Mouse (Mus musculus) activated CD4-positive, CD25-positive, alpha-beta regulatory T cell, adult 9 weeks (primary cell): Measurements from ENCODE around the gene Olfr794. TPM values are rescaled to one million over a fixed set of nuclear protein-coding genes. Genes with fewer than 3 reads are reported as not detected.

Source experiments
- polyA plus RNA-seq: library from polyadenylated mRNA; unstranded; fragments of 100-300 nt; shearing (Covaris generic); gene quantifications from one replicate; pipeline ENCODE4 v1.2.1, GENCODE M21; 2017

The Olfr794 gene
- not detected for polyA plus RNA-seq

DNA sequence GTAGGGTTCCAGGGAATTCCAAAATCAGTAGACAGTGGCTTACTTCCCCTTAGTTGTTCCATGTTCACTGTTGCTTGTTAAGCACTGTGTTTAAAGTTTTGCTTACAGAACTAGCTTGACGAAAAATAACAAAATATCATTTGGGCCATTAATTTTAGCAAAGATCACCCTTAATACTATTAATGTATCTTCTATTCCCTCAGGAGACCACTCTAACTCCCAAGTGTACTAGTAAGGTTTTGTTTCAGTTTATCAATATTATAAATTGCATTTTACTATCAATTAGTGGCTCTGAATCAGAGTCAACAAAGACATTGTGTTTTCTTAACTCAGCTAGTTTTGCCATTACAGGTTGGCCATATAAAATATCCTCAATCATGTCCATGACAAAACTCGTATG is at the start of gene Olfr794:
Gene Olfr794 (plus strand): TSS at position 301 of the 400 bp plus-strand sequence.

DNA sequence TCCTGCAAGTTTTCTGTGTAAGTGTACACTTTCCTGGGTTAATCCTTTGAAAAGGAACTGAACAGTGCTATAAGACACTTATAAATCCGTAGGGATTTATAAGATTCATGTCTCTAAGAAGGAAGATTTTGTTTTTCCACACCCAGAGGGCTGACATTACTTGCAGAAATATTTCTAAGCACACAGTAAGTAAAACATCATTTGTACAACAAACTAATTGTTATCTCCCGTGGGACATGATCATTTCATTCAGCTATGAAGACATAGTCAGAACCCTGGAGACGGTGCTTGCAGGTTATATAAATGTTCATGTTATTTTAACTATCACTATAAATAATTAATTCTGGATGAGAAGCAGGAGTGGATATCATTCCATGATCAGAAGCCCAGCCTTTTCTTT is 46.0 kb upstream of the Olfr794 start, which contains the start of gene Olfr791:
Gene Olfr791 (plus strand): TSS at position 301 of the 400 bp plus-strand sequence.

DNA sequence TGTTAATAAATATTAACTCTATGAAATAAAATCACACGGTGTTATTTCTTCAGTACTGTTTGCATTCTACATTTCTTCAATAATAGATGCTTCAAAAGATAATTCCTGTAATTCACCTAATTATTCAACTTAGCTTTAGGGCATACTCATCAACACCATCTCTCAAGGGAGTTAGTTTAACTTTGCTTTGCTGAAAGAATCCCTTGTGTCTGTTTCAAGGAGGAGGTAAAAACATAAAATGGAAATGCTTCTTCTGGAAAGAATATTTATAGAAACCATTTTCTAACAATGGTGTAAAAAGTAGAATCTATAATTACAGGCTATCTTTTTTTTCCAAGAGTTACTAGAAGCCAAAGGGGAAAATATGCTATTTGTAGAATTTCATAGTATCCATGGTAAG is 28.6 kb upstream of the Olfr794 start, which contains the start of gene Olfr792:
Gene Olfr792 (plus strand): TSS at position 301 of the 400 bp plus-strand sequence.

DNA sequence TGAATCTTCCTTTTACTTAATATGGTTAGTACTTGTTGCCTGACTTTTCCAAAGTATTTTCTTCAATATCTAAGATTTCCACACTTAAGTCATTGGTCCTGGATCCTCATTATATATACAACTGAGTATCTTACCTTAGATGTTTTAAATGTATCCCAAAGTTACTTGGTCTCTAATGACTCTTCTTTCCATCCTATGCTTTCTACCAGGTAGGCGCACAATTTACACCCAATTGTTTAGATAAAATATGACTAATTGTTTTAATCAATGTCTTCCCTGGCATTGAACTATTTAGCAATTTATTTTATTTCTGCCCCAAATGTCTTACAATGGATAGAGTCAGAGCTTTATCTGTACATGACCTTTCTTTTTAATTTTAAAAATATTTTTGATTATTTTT is 45.0 kb downstream of the Olfr794 start, which contains the start of gene Olfr796:
Gene Olfr796 (minus strand): TSS at position 101 of the 400 bp plus-strand sequence.

Other genes with a start within 250 kb of the Olfr794 start
- not detected for gene Olfr780, start 249.5 kb upstream of the Olfr794 start, polyA plus RNA-seq
- not detected for gene Olfr781, start 238.8 kb upstream of the Olfr794 start, polyA plus RNA-seq
- gene Olfr782, start 218.8 kb upstream of the Olfr794 start, polyA plus RNA-seq, result not detected
- gene Olfr784, start 183.6 kb upstream of the Olfr794 start, polyA plus RNA-seq, result not detected
- not detected for gene Olfr785, start 162.2 kb upstream of the Olfr794 start, polyA plus RNA-seq
- gene Olfr786, start 140.3 kb upstream of the Olfr794 start, polyA plus RNA-seq, result not detected
- gene Olfr787, start 105.8 kb upstream of the Olfr794 start, polyA plus RNA-seq, result 0.05 TPM
- gene Olfr788, start 96.7 kb upstream of the Olfr794 start, polyA plus RNA-seq, result not detected
- not detected for gene Olfr789, start 82.9 kb upstream of the Olfr794 start, polyA plus RNA-seq
- gene Olfr790, start 69.2 kb upstream of the Olfr794 start, polyA plus RNA-seq, result not detected
- gene Olfr791, start 45.9 kb upstream of the Olfr794 start, polyA plus RNA-seq, result not detected
- gene Olfr792, start 28.5 kb upstream of the Olfr794 start, polyA plus RNA-seq, result not detected
- not detected for gene Olfr796, start 44.9 kb downstream of the Olfr794 start, polyA plus RNA-seq
- not detected for gene Olfr798, start 60.3 kb downstream of the Olfr794 start, polyA plus RNA-seq
- gene Olfr799, start 69.8 kb downstream of the Olfr794 start, polyA plus RNA-seq, result not detected
- gene Olfr800, start 90.0 kb downstream of the Olfr794 start, polyA plus RNA-seq, result not detected
- gene Olfr801, start 106.2 kb downstream of the Olfr794 start, polyA plus RNA-seq, result not detected
- gene Olfr802, start 120.5 kb downstream of the Olfr794 start, polyA plus RNA-seq, result not detected
- not detected for gene Olfr803, start 126.6 kb downstream of the Olfr794 start, polyA plus RNA-seq
- gene Olfr804, start 135.6 kb downstream of the Olfr794 start, polyA plus RNA-seq, result not detected
- gene Olfr805, start 161.7 kb downstream of the Olfr794 start, polyA plus RNA-seq, result not detected
- not detected for gene Olfr806, start 174.3 kb downstream of the Olfr794 start, polyA plus RNA-seq
- gene Olfr807, start 190.1 kb downstream of the Olfr794 start, polyA plus RNA-seq, result not detected
- gene Olfr808, start 197.8 kb downstream of the Olfr794 start, polyA plus RNA-seq, result not detected
- not detected for gene Olfr809, start 207.0 kb downstream of the Olfr794 start, polyA plus RNA-seq
- gene Olfr810, start 227.3 kb downstream of the Olfr794 start, polyA plus RNA-seq, result not detected
- not detected for gene Olfr811, start 236.7 kb downstream of the Olfr794 start, polyA plus RNA-seq